Mouse (Mus musculus): ENCODE measurements around the gene Cacna1e. TPM values are rescaled to one million over a fixed set of nuclear protein-coding genes. Genes with fewer than 3 reads are reported as not detected.

Gene Cacna1e
- total and polyA plus RNA-seq, 3 experiments = 0.22 TPM; not detected in 2

DNA sequence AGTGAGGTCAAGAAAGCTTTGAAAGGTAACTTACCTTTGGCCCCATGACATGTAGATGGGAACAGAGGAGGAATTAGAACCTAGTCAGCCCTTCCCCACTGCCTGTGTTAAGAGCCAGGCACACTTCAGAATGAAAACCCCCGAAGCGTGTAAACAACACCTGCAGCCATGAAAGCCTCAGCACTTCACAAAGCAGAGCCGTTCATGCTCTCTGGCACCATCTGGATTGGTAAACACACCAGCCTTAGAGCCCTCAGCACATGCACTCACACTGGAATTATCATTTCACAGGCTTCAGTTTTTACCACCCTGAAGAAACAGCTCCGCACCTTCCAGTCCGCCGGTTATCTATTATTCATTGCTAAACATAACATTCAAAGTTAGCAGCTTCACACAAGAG is 67.5 kb downstream of the Cacna1e start:
- ATAC-seq (ENCODE audit: extremely low read depth, insufficient number of reproducible peaks, low FRiP score, poor library complexity, severe bottlenecking) (no peak), DNase-seq (ENCODE audit: low spot score) (no peak)
- Histone ChIP-seq H3K36me3 (replicated peaks) (no peaks in the 10 kb centered on the region), H3K4me3 (ENCODE audit: low read depth, low read length) (no peak overlapping the region), H3K9me3 (replicated peaks) (peaks cover 10% of the 10 kb centered on the region; the same call in 1 of the 2 replicates), H3K4me1 (ENCODE audit: insufficient read depth, low read depth, low read length) (no peaks in the 10 kb centered on the region), H3K27me3 (ENCODE audit: insufficient read depth, low read length) (no peaks in the 10 kb centered on the region)
- TF ChIP-seq GATA2 (IDR thresholded peaks at IDR 0.05; ENCODE audit: borderline replicate concordance, low read depth, low read length) (no peak), GATA1 (IDR thresholded peaks at IDR 0.05; ENCODE audit: borderline replicate concordance, low read length) (no peak)

DNA sequence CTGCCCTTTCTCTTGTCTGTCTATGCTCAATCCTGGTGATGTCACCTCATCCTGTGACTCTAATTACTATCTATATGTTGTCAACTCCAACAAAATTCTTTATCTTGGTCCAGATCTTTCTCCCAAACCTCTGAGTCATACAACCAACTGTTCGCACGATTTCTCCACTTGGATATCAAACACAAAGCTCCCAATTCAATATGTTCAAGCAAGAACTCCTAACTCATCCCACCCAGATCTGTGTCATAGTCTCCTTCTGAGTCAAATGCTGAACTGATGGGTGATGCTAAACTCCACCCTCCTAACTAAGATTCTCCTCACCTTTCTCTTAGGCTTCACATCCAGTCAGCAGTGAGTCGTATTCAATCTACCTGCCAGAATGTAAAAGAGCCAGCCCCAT is 68.0 kb downstream of the Cacna1e start:
- Histone ChIP-seq H3K4me3 (ENCODE audit: low read depth, low read length) (no peak overlapping the region), H3K4me1 (ENCODE audit: insufficient read depth, low read depth, low read length) (no peaks in the 10 kb centered on the region), H3K27me3 (ENCODE audit: insufficient read depth, low read length) (no peaks in the 10 kb centered on the region), H3K9me3 (replicated peaks) (peaks cover 10% of the 10 kb centered on the region; the same call in 1 of the 2 replicates), H3K36me3 (replicated peaks) (no peaks in the 10 kb centered on the region)
- no peak for TF ChIP-seq TAL1 (conservative IDR thresholded peaks at IDR 0.05; ENCODE audit: low read depth, low read length)
- no peak for TF ChIP-seq CTCF (IDR thresholded peaks at IDR 0.05; ENCODE audit: low read depth, low read length)
- no peak for ATAC-seq (ENCODE audit: extremely low read depth, insufficient number of reproducible peaks, low FRiP score, poor library complexity, severe bottlenecking)
- DNase-seq (ENCODE audit: low spot score) = no peak

DNA sequence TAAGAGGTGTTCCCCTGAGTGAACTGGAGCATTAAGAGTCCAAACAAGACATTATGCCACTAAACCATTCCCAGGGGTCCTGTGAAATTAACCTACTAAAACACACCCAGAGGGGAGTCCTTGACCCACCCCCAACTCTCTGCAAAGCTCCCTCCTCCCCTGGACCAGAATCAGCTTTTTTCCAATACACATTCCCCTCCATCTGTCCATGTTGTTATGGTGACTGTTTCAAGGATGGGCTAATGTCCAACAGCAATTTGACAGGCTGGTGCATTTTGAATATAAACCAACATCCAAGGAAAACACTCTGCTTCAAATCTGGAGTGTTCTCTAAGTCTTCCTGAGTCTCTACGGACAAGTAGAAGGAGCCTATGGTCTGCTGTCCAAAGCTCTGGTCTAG is 78.6 kb downstream of the Cacna1e start:
- Histone ChIP-seq H3K9me3 (replicated peaks) (peaks cover 10% of the 10 kb centered on the region; the same call in 1 of the 2 replicates), H3K4me1 (ENCODE audit: insufficient read depth, low read depth, low read length) (no peaks in the 10 kb centered on the region), H3K4me3 (ENCODE audit: low read depth, low read length) (no peak overlapping the region), H3K36me3 (replicated peaks) (no peaks in the 10 kb centered on the region), H3K27me3 (ENCODE audit: insufficient read depth, low read length) (no peaks in the 10 kb centered on the region)
- no peak for DNase-seq (ENCODE audit: low spot score)
- ATAC-seq (ENCODE audit: extremely low read depth, insufficient number of reproducible peaks, low FRiP score, poor library complexity, severe bottlenecking) = no peak
- no peak for TF ChIP-seq GATA1 (IDR thresholded peaks at IDR 0.05; ENCODE audit: borderline replicate concordance, low read length)
- TF ChIP-seq POLR2AphosphoS5 (IDR thresholded peaks at IDR 0.05; ENCODE audit: insufficient replicate concordance, low read depth, low read length) = no peak
- no peak for TF ChIP-seq TAL1 (conservative IDR thresholded peaks at IDR 0.05; ENCODE audit: low read depth, low read length)
- TF ChIP-seq CTCF (IDR thresholded peaks at IDR 0.05; ENCODE audit: low read depth, low read length) = no peak
- no peak for TF ChIP-seq GATA2 (IDR thresholded peaks at IDR 0.05; ENCODE audit: borderline replicate concordance, low read depth, low read length)

DNA sequence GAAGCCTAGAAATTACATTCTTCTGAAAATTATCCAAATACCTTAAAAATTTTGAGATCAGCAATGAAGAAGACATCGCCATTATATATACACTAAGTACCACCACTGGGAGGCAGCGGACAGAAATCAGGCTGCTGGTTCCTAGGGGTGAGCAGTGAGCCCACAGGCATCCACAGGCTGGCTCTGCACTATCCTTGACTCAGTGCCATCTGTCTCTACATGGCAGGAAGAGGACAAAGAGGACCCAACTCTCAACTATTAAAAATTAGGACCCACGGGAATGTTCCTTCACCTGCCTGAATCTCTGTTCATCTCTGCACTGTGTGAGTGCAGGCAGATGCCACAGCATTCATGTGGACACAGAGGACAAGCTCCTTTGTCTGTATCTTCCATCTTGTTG is 79.3 kb downstream of the Cacna1e start:
- no peak for TF ChIP-seq POLR2AphosphoS5 (IDR thresholded peaks at IDR 0.05; ENCODE audit: insufficient replicate concordance, low read depth, low read length)
- TF ChIP-seq CTCF (IDR thresholded peaks at IDR 0.05; ENCODE audit: low read depth, low read length) = no peak
- no peak for TF ChIP-seq GATA2 (IDR thresholded peaks at IDR 0.05; ENCODE audit: borderline replicate concordance, low read depth, low read length)
- no peak for TF ChIP-seq TAL1 (conservative IDR thresholded peaks at IDR 0.05; ENCODE audit: low read depth, low read length)
- TF ChIP-seq GATA1 (IDR thresholded peaks at IDR 0.05; ENCODE audit: borderline replicate concordance, low read length) = no peak
- H3K4me1 ChIP-seq (ENCODE audit: insufficient read depth, low read depth, low read length) = no peaks in the 10 kb centered on the region
- H3K36me3 ChIP-seq (replicated peaks) = no peaks in the 10 kb centered on the region
- no peak for DNase-seq (ENCODE audit: low spot score)
- no peak for ATAC-seq (ENCODE audit: extremely low read depth, insufficient number of reproducible peaks, low FRiP score, poor library complexity, severe bottlenecking)
- H3K4me3 ChIP-seq (ENCODE audit: low read depth, low read length) = no peak overlapping the region
- H3K27me3 ChIP-seq (ENCODE audit: insufficient read depth, low read length) = no peaks in the 10 kb centered on the region
- peaks cover 16% of the 10 kb centered on the region for H3K9me3 ChIP-seq (replicated peaks)

DNA sequence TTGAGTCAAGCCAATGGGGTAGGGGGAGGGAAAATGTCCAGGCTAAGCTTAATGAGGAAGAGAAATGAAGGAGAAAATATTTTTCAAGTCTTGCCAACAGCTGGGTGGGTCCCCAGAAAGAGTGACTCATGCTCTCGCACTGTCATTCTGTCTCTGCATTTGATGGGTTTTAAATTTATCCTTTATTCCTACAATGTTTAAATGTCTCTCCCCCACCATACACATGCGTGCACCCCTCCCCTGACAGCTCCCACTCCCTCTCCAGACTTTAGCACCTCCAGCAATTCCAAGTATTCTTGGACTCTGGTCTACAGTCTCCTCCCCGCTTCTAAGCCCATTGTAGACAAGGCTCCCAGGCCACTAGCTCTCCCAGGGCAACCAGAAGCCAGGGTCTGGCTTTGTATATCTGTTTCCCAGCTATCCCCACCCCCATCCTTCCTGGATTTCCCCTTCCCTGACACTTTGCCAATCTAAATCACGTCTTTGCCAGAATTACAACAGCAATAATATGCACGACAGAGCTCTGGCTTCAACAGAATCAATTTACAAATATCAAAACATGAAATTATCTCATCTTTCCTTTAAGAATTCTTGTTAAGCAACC is 81.9 kb downstream of the Cacna1e start:
- Histone ChIP-seq H3K9me3 (replicated peaks) (peaks cover 31% of the 10 kb centered on the region), H3K4me3 (ENCODE audit: low read depth, low read length) (no peak overlapping the region), H3K27me3 (ENCODE audit: insufficient read depth, low read length) (no peaks in the 10 kb centered on the region), H3K4me1 (ENCODE audit: insufficient read depth, low read depth, low read length) (no peaks in the 10 kb centered on the region), H3K36me3 (replicated peaks) (no peaks in the 10 kb centered on the region)
- no peak for TF ChIP-seq GATA2 (IDR thresholded peaks at IDR 0.05; ENCODE audit: borderline replicate concordance, low read depth, low read length)
- no peak for TF ChIP-seq POLR2AphosphoS5 (IDR thresholded peaks at IDR 0.05; ENCODE audit: insufficient replicate concordance, low read depth, low read length)
- TF ChIP-seq TAL1 (conservative IDR thresholded peaks at IDR 0.05; ENCODE audit: low read depth, low read length) = no peak
- TF ChIP-seq CTCF (IDR thresholded peaks at IDR 0.05; ENCODE audit: low read depth, low read length) = no peak
- no peak for TF ChIP-seq GATA1 (IDR thresholded peaks at IDR 0.05; ENCODE audit: borderline replicate concordance, low read length)
- ATAC-seq (ENCODE audit: extremely low read depth, insufficient number of reproducible peaks, low FRiP score, poor library complexity, severe bottlenecking) (no peak), DNase-seq (ENCODE audit: low spot score) (no peak)

DNA sequence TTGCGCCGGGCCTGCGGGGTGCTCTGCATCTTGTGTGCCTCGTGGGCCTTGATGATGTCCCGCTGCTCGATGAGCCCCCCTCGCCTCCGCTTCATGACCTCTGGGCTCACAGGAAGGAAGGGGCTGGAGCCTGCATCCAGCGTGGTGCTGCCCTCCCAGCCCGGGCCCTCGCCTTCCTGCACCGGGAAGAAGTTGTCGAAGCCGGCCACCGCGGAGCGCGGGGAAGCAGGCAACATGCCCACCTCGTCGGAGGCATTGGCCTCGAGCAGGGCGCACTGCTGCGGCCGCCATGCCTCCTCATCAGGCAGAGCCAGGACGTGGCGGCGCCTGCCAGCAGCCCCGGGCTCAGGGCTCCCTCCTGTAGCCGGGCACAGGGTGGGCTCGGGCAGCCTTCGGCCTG is 85.0 kb downstream of the Cacna1e start:
- H3K9me3 ChIP-seq (replicated peaks) = peaks cover 37% of the 10 kb centered on the region
- DNase-seq (ENCODE audit: low spot score) (no peak), ATAC-seq (ENCODE audit: extremely low read depth, insufficient number of reproducible peaks, low FRiP score, poor library complexity, severe bottlenecking) (no peak)
- TF ChIP-seq GATA1 (IDR thresholded peaks at IDR 0.05; ENCODE audit: borderline replicate concordance, low read length) = no peak
- no peak for TF ChIP-seq POLR2AphosphoS5 (IDR thresholded peaks at IDR 0.05; ENCODE audit: insufficient replicate concordance, low read depth, low read length)
- no peak for TF ChIP-seq GATA2 (IDR thresholded peaks at IDR 0.05; ENCODE audit: borderline replicate concordance, low read depth, low read length)
- TF ChIP-seq TAL1 (conservative IDR thresholded peaks at IDR 0.05; ENCODE audit: low read depth, low read length) = no peak
- TF ChIP-seq CTCF (IDR thresholded peaks at IDR 0.05; ENCODE audit: low read depth, low read length) = no peak
- H3K4me1 ChIP-seq (ENCODE audit: insufficient read depth, low read depth, low read length) = no peaks in the 10 kb centered on the region
- no peaks in the 10 kb centered on the region for H3K36me3 ChIP-seq (replicated peaks)
- no peaks in the 10 kb centered on the region for H3K27me3 ChIP-seq (ENCODE audit: insufficient read depth, low read length)
- H3K4me3 ChIP-seq (ENCODE audit: low read depth, low read length) = no peak overlapping the region

DNA sequence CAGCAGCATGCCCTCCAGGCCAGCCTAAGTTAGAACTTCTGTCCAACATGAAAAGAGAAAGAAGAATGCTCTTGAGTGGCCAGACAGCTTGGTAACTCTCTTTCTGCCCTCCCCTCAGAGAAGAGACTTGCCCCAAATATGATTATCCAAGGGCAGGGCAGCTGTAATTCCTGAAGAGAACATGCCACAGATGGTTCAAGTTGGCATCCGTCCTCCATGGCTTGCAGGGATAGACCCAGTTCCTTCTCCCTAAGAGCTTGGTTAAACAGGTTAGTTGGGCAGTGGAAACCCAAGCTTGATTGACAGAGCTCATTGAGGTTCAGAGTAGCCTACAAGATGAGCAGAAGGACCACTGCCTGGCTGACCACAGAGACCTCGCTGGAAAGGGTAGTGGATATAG is 85.5 kb downstream of the Cacna1e start:
- ATAC-seq (ENCODE audit: extremely low read depth, insufficient number of reproducible peaks, low FRiP score, poor library complexity, severe bottlenecking) (no peak), DNase-seq (ENCODE audit: low spot score) (no peak)
- no peaks in the 10 kb centered on the region for H3K36me3 ChIP-seq (replicated peaks)
- H3K9me3 ChIP-seq (replicated peaks) = peaks cover 41% of the 10 kb centered on the region
- no peaks in the 10 kb centered on the region for H3K4me1 ChIP-seq (ENCODE audit: insufficient read depth, low read depth, low read length)
- H3K4me3 ChIP-seq (ENCODE audit: low read depth, low read length) = no peak overlapping the region
- no peaks in the 10 kb centered on the region for H3K27me3 ChIP-seq (ENCODE audit: insufficient read depth, low read length)
- no peak for TF ChIP-seq GATA1 (IDR thresholded peaks at IDR 0.05; ENCODE audit: borderline replicate concordance, low read length)
- no peak for TF ChIP-seq GATA2 (IDR thresholded peaks at IDR 0.05; ENCODE audit: borderline replicate concordance, low read depth, low read length)
- TF ChIP-seq POLR2AphosphoS5 (IDR thresholded peaks at IDR 0.05; ENCODE audit: insufficient replicate concordance, low read depth, low read length) = no peak
